7 mouse cellular contexts compared by ENCODE assay signal in the genomic region with DNA sequence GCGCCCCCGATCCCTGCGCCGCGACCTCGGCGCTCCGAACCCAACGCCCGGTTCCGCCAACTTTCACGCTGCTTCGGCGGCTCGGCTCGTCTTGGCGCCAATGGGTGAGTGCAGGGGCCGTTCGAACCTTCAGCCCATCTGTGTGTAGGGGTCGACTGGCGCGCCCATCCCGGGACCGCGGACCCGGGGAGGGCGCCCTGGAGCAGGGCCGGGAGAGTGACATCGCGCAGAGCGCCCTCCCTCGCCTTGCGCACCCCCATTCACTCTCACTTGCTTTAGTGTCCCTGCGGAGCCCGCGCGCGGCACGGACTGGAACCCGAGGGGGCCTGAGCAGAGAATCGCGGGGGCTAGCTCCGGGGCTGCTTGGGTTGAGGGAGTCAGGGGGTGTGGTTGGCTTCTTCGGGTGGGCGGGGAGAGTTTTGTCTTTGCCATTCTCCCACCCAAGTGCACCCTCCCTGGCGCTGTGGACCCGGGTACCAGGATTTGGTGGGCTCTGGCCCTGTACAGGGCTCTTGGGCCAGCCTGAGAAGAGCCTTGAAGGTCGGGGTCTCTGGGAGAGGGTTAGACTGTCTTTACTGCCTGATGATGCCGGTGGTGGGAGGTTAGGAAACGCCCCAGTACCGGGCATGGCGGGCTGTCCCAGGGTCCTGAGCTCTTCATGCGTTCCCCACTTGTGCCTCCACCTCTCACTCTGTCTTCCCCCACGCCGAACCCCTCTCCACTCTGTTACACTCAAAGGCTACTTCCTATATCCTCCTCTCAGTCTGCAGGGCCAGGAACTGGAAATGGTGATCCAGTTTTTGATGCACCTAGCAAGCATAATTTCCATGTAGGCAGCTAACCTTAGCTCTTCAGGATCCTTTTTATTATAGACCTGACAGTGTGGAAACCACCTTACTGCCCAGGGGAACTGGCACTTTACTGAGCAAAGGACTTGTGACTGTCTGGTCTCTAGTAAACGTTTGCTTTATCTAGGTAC. TPM values are rescaled to one million over a fixed set of nuclear protein-coding genes. Genes with fewer than 3 reads are reported as not detected.
DNase-seq lines count a peak whose midpoint lies in the region; ATAC-seq and TF ChIP-seq lines count a peak whose summit lies in the region.

No protein-coding gene starts in this region.

- peak overlapping the region; percentile 42 for H3K9ac ChIP-seq in ES-Bruce4 (ENCODE audit: low read depth, poor library complexity, severe bottlenecking)
- H3K9ac ChIP-seq in heart, postnatal 0 days (replicated peaks; ENCODE audit: low read depth, low read length) = peak overlapping the region; percentile 66

- H3K4me1 ChIP-seq in ES-Bruce4 (ENCODE audit: control insufficient read depth, insufficient read depth, low read length) = peaks cover 2% of the 10 kb centered on the region
- H3K4me1 ChIP-seq in embryonic facial prominence, embryonic 10.5 days = peaks cover 4% of the 10 kb centered on the region; the same call in 1 of the 2 replicates
- H3K4me1 ChIP-seq in heart, postnatal 0 days (ENCODE audit: control insufficient read depth, insufficient read depth) = 0 out of 2 replicates have a peak, but pooled peaks cover 3% of the 10 kb centered on the region

- H3K27ac ChIP-seq in ES-Bruce4 (ENCODE audit: insufficient read depth, low read length) = no peak overlapping the region
- H3K27ac ChIP-seq in embryonic facial prominence, embryonic 10.5 days (replicated peaks) = peak overlapping the region; percentile 79
- H3K27ac ChIP-seq in heart, postnatal 0 days (ENCODE audit: low read depth) = peak overlapping the region; percentile 62

- H3K9me3 ChIP-seq in ES-Bruce4 (replicated peaks; ENCODE audit: control insufficient read depth, insufficient read depth, low read length, poor library complexity, severe bottlenecking) = no peaks in the 10 kb centered on the region
- no peaks in the 10 kb centered on the region for H3K9me3 ChIP-seq in embryonic facial prominence, embryonic 10.5 days
- H3K9me3 ChIP-seq in heart, postnatal 0 days (replicated peaks; ENCODE audit: control insufficient read depth, low read length) = no peaks in the 10 kb centered on the region

- WGBS in embryonic facial prominence, embryonic 10.5 days = 21% methylated on average over 56 of the region's 56 CpGs
- 16% methylated on average over 46 of the region's 56 CpGs for WGBS in heart, postnatal 0 days

- H3K4me2 ChIP-seq in heart, postnatal 0 days (ENCODE audit: low read depth, low read length) = peak overlapping the region; percentile 85

- no peak for TF ChIP-seq CTCF in ES-Bruce4 (IDR thresholded peaks at IDR 0.05; ENCODE audit: low read depth, low read length)
- TF ChIP-seq CTCF in heart, postnatal 0 days (IDR thresholded peaks at IDR 0.05; ENCODE audit: low read depth) = no peak

- no peaks in the 10 kb centered on the region for H3K27me3 ChIP-seq in ES-Bruce4 (ENCODE audit: control insufficient read depth, insufficient read depth, low read length, poor library complexity, severe bottlenecking)
- H3K27me3 ChIP-seq in embryonic facial prominence, embryonic 10.5 days (replicated peaks; ENCODE audit: low read depth, poor library complexity, severe bottlenecking) = peaks cover 88% of the 10 kb centered on the region
- H3K27me3 ChIP-seq in heart, postnatal 0 days (ENCODE audit: control insufficient read depth, insufficient read depth, low read length) = no peaks in the 10 kb centered on the region

- peak overlapping the region; percentile 77 for H3K4me3 ChIP-seq in ES-Bruce4 (ENCODE audit: low read depth, low read length)
- H3K4me3 ChIP-seq in embryonic facial prominence, embryonic 10.5 days = peak overlapping the region; percentile 66
- H3K4me3 ChIP-seq in heart, postnatal 0 days (ENCODE audit: low read depth, low read length) = peak overlapping the region; percentile 69

- TF ChIP-seq POLR2A in ES-Bruce4 (IDR thresholded peaks at IDR 0.05; ENCODE audit: insufficient read depth, low read length) = no peak

- ATAC-seq in activated CD4-positive, CD25-positive, alpha-beta regulatory T cell, adult 4 months = peak; percentile 26
- peak; percentile 70 for ATAC-seq in heart, postnatal 0 days (ENCODE audit: insufficient read depth, low read depth)

- H3K36me3 ChIP-seq in ES-Bruce4 (ENCODE audit: control insufficient read depth, insufficient read depth, low read length, poor library complexity, severe bottlenecking) = no peaks in the 10 kb centered on the region
- H3K36me3 ChIP-seq in embryonic facial prominence, embryonic 10.5 days (replicated peaks) = no peaks in the 10 kb centered on the region
- no peaks in the 10 kb centered on the region for H3K36me3 ChIP-seq in heart, postnatal 0 days (replicated peaks; ENCODE audit: control insufficient read depth, insufficient read depth, low read length)

- no peak for TF ChIP-seq EP300 in ES-Bruce4 (IDR thresholded peaks at IDR 0.05; ENCODE audit: insufficient read depth, low read depth, low read length)
- no peak for TF ChIP-seq EP300 in heart, postnatal 0 days (IDR thresholded peaks at IDR 0.05; ENCODE audit: low read depth)

- peak; percentile 52 for DNase-seq in embryonic facial prominence, embryonic 10.5 days (ENCODE audit: low spot score)
- peak; percentile 9 for DNase-seq in heart, postnatal 0 days (ENCODE audit: low spot score)
- peak; percentile 8 to 14 for DNase-seq in layer of hippocampus, postnatal 14 days (ENCODE audit: low spot score in 2 of 2)
- peak; percentile 9 for DNase-seq in lung, postnatal 36 days
- DNase-seq in right cerebral cortex, postnatal 4 days = peak; percentile 32

RNA-seq across cellular contexts. Expression of gene Sh3kbp1, which starts 0.8 kb away (rescaled TPM):
- polyA plus RNA-seq in ES-Bruce4 (2011; ENCODE audit: insufficient read depth, insufficient read length, low read depth, missing spikeins) = 2.8 and 4.4 TPM in 2 replicates
- polyA plus RNA-seq in activated CD4-positive, CD25-positive, alpha-beta regulatory T cell, adult 4 months (2017; shearing (Covaris generic)) = 100 to 1,000 TPM; 230 to 269 TPM
- 23.2 and 24.5 TPM in 2 replicates for polyA plus RNA-seq in embryonic facial prominence, embryonic 10.5 days (2016; fragmentation: Nextera tagmentation; extraction: Ambion mirVana)
- 203 and 255 TPM in 2 replicates for total RNA-seq in heart, postnatal 0 days (2014; rRNA removed; ENCODE audit: low replicate concordance)
- polyA plus RNA-seq in heart, postnatal 0 days (2015; fragmentation: Nextera tagmentation; extraction: Ambion mirVana) = 231 and 279 TPM in 2 replicates
- 10 to 100 TPM; 50.5 to 52.1 TPM for total RNA-seq in layer of hippocampus, postnatal 14 days (2021)
